ENCODE assay signal across 25 mouse cellular contexts in the genomic region with DNA sequence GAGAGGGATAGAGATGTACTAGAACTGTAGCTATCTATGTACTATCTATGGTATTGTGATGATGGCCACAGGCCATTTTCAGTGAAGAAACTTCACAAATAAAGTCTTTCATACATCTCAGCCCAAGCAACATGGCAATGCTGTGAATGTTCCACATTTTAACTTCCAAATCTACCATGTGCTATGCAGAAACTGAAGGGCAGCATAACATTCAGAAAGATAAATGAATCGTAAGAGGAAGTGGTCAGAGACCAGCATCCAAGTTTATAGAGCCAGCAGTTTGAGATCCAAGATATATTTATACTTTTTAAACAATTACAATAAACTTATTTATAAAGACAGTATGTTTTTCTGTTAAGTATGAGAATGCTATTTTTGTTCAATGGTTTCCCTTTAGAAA.
"Had no signal": no experiment of that assay in that cellular context is flagged by ENCODE, and none has a peak within 500 bp of the region (broad histone marks: within the 10 kb centered on the region; RNA-seq: fewer than 3 reads in every experiment).

No protein-coding gene starts in this region.

- H3K4me3 ChIP-seq: gastrocnemius, adult 2 months; heart, embryonic 10.5 days; heart, embryonic 12.5 days; hindbrain, embryonic 10.5 days; hindbrain, embryonic 12.5 days; hindbrain, embryonic 15.5 days; kidney, embryonic 15.5 days; limb, embryonic 10.5 days; limb, embryonic 12.5 days; liver, embryonic 13.5 days; liver, embryonic 15.5 days had no signal

- ATAC-seq: hindbrain, postnatal 0 days; liver, postnatal 0 days had no signal

- H3K4me2 ChIP-seq: heart, embryonic 12.5 days; hindbrain, embryonic 12.5 days; hindbrain, embryonic 15.5 days; kidney, embryonic 15.5 days; limb, embryonic 12.5 days; liver, embryonic 11.5 days; liver, embryonic 13.5 days; liver, embryonic 15.5 days had no signal

- H3K9ac ChIP-seq: heart, embryonic 12.5 days; hindbrain, embryonic 12.5 days; hindbrain, embryonic 15.5 days; kidney, embryonic 15.5 days; limb, embryonic 12.5 days; liver, embryonic 13.5 days; liver, embryonic 15.5 days; liver, postnatal 0 days had no signal

- H3K36me3 ChIP-seq: heart, embryonic 10.5 days; hindbrain, embryonic 10.5 days; hindbrain, embryonic 12.5 days; hindbrain, embryonic 15.5 days; limb, embryonic 10.5 days; liver, embryonic 13.5 days; liver, embryonic 15.5 days had no signal

- H3K27me3 ChIP-seq: heart, embryonic 12.5 days; hindbrain, embryonic 12.5 days; hindbrain, embryonic 15.5 days; kidney, embryonic 15.5 days; limb, embryonic 12.5 days; liver, embryonic 13.5 days; liver, embryonic 15.5 days had no signal

- H3K9me3 ChIP-seq: heart, embryonic 10.5 days; heart, embryonic 12.5 days; hindbrain, embryonic 10.5 days; hindbrain, embryonic 12.5 days; hindbrain, embryonic 15.5 days; kidney, embryonic 15.5 days; limb, embryonic 10.5 days; limb, embryonic 12.5 days; liver, embryonic 13.5 days; liver, embryonic 15.5 days had no signal

- H3K27ac ChIP-seq: gastrocnemius, adult 2 months; heart, embryonic 10.5 days; hindbrain, embryonic 10.5 days; hindbrain, embryonic 12.5 days; hindbrain, embryonic 15.5 days; hindbrain, postnatal 0 days; kidney, embryonic 15.5 days; kidney, postnatal 0 days; limb, embryonic 10.5 days; limb, embryonic 12.5 days; liver, embryonic 13.5 days; liver, embryonic 15.5 days had no signal

- H3K4me1 ChIP-seq: heart, embryonic 10.5 days; hindbrain, embryonic 15.5 days; liver, embryonic 13.5 days; liver, embryonic 15.5 days had no signal

- DNase-seq: gastrocnemius, adult 2 months; gastrocnemius, postnatal 10 days; gastrocnemius, postnatal 25 days; heart, adult 18-20 months; heart, postnatal 10 days; heart, postnatal 4 days; kidney, adult 11 months; kidney, adult 9 months; layer of hippocampus, adult 9-11 months; layer of hippocampus, postnatal 36 days; liver; liver, embryonic 13.5 days; liver, postnatal 0 days had no signal
